ENCODE assay signal across 8 mouse cellular contexts in genomic region chr13:51408519-51409001, GRCm38 (mm10). TPM values are rescaled to one million over a fixed set of nuclear protein-coding genes. Genes with fewer than 3 reads are reported as not detected.
DNase-seq lines count a peak whose midpoint lies in the region; ATAC-seq and TF ChIP-seq lines count a peak whose summit lies in the region.

Gene S1pr3, plus strand, starts transcription at chr13:51408639.

- DNase-seq in B cell, adult 2 months, result peak; percentile 57 to 59
- DNase-seq in adrenal gland, postnatal 36 days, result peak; percentile 44 to 69
- peak; percentile 77 for DNase-seq in gastrocnemius, adult 2 months
- no peak for DNase-seq in liver, adult 2 months (ENCODE audit: extremely low read depth, low read depth, low spot score)
- DNase-seq in thymus, postnatal 25 days, result peak; percentile 22
- no peak for DNase-seq in layer of hippocampus, adult 8-10 months (ENCODE audit: low spot score in 2 of 2)

- no peaks in the 10 kb centered on the region for H3K9me3 ChIP-seq in hindbrain, embryonic 12.5 days (replicated peaks)
- no peaks in the 10 kb centered on the region for H3K9me3 ChIP-seq in midbrain, embryonic 16.5 days (replicated peaks; ENCODE audit: control insufficient read depth, low read length, poor library complexity, severe bottlenecking)

- peak within 1 kb of the TSS; percentile 57 for H3K9ac ChIP-seq in hindbrain, embryonic 12.5 days
- H3K9ac ChIP-seq in liver, adult 2 months (ENCODE audit: low read depth, low read length), result peak within 1 kb of the TSS; percentile 66
- peak within 1 kb of the TSS; percentile 47 for H3K9ac ChIP-seq in midbrain, embryonic 16.5 days (ENCODE audit: low read depth, low read length)

- ATAC-seq in hindbrain, embryonic 12.5 days (ENCODE audit: low FRiP score), result peak; percentile 77
- ATAC-seq in midbrain, embryonic 16.5 days, result peak; percentile 44; the same call in 1 of the 2 replicates

- TF ChIP-seq POLR2A in liver, adult 2 months (IDR thresholded peaks at IDR 0.05; ENCODE audit: extremely low read depth, insufficient read depth, low read length), result no peak

- peak within 1 kb of the TSS; percentile 63 for H3K4me2 ChIP-seq in hindbrain, embryonic 12.5 days (replicated peaks)
- peak within 1 kb of the TSS; percentile 64 for H3K4me2 ChIP-seq in midbrain, embryonic 16.5 days (ENCODE audit: low read length)

- peak within 1 kb of the TSS; percentile 66 for H3K4me3 ChIP-seq in gastrocnemius, adult 2 months
- H3K4me3 ChIP-seq in hindbrain, embryonic 12.5 days, result peak within 1 kb of the TSS; percentile 44
- peak within 1 kb of the TSS; percentile 53 for H3K4me3 ChIP-seq in liver, adult 2 months (ENCODE audit: insufficient read depth, low read depth, low read length)
- H3K4me3 ChIP-seq in midbrain, embryonic 16.5 days (ENCODE audit: low read depth, low read length), result peak within 1 kb of the TSS; percentile 31

- WGBS in hindbrain, embryonic 12.5 days, result under 1% methylated on average over 33 of the region's 33 CpGs
- WGBS in liver, adult 2 months, result 2% methylated on average over 33 of the region's 33 CpGs
- WGBS in midbrain, embryonic 16.5 days, result under 1% methylated on average over 33 of the region's 33 CpGs

- intact Hi-C loops in gastrocnemius, adult 2 months (cut with DNase I), result no loop called here

- no peaks in the 10 kb centered on the region for H3K79me2 ChIP-seq in liver, adult 2 months (ENCODE audit: control insufficient read depth, insufficient read depth, low read length)

- peak; percentile 7; the same call in 1 of the 2 replicates for TF ChIP-seq CTCF in gastrocnemius, adult 2 months (IDR thresholded peaks at IDR 0.05)
- no peak for TF ChIP-seq CTCF in liver, adult 2 months (IDR thresholded peaks at IDR 0.05; ENCODE audit: low read depth, low read length)

- no peaks in the 10 kb centered on the region for H3K36me3 ChIP-seq in hindbrain, embryonic 12.5 days
- H3K36me3 ChIP-seq in liver, adult 2 months (ENCODE audit: control insufficient read depth, insufficient read depth, low read length), result no peaks in the 10 kb centered on the region
- H3K36me3 ChIP-seq in midbrain, embryonic 16.5 days (ENCODE audit: control insufficient read depth, insufficient read depth, low read length), result no peaks in the 10 kb centered on the region

- H3K27ac ChIP-seq in gastrocnemius, adult 2 months, result peak within 1 kb of the TSS; percentile 77
- 0 out of 2 replicates have a peak within 1 kb of the TSS, but pooled peaks have one; percentile 44 for H3K27ac ChIP-seq in hindbrain, embryonic 12.5 days
- 0 out of 2 replicates have a peak within 1 kb of the TSS, but pooled peaks have one; percentile 19 for H3K27ac ChIP-seq in liver, adult 2 months (replicated peaks; ENCODE audit: insufficient read depth, low read depth, low read length)
- no peak within 1 kb of the TSS for H3K27ac ChIP-seq in midbrain, embryonic 16.5 days (ENCODE audit: low read length)

- peaks cover 27% of the 10 kb centered on the region for H3K27me3 ChIP-seq in hindbrain, embryonic 12.5 days
- 0 out of 2 replicates have a peak, but pooled peaks cover 6% of the 10 kb centered on the region for H3K27me3 ChIP-seq in liver, adult 2 months (ENCODE audit: control insufficient read depth, insufficient read depth, low read length)
- H3K27me3 ChIP-seq in midbrain, embryonic 16.5 days (ENCODE audit: control insufficient read depth, insufficient read depth, low read depth, low read length), result peaks cover 15% of the 10 kb centered on the region

- H3K4me1 ChIP-seq in hindbrain, embryonic 12.5 days, result peaks cover 23% of the 10 kb centered on the region
- H3K4me1 ChIP-seq in liver, adult 2 months (ENCODE audit: control insufficient read depth, insufficient read depth, low read length), result no peaks in the 10 kb centered on the region
- peaks cover 8% of the 10 kb centered on the region; the same call in 1 of the 2 replicates for H3K4me1 ChIP-seq in midbrain, embryonic 16.5 days (ENCODE audit: control insufficient read depth, insufficient read depth, low read length)

RNA-seq across cellular contexts. Expression of gene S1pr3, which starts in this region (rescaled TPM):
- total RNA-seq in adrenal gland, postnatal 36 days (2021), result 10 to 100 TPM; 18.0 to 18.4 TPM
- 1 to 10 TPM; 3.3 to 4.4 TPM for total RNA-seq in gastrocnemius, adult 2 months (2021)
- 56.8 and 64.5 TPM in 2 replicates for polyA plus RNA-seq in hindbrain, embryonic 12.5 days (2016; fragmentation: Nextera tagmentation; extraction: Ambion mirVana)
- total RNA-seq in liver, adult 2 months (2014; rRNA removed), result 0.83 and 1.1 TPM in 2 replicates
- polyA plus RNA-seq in liver, adult 2 months (2012; rRNA removed), result 1.6 and 1.7 TPM in 2 replicates
- 11.9 and 14.6 TPM in 2 replicates for polyA plus RNA-seq in midbrain, embryonic 16.5 days (2015; fragmentation: Nextera tagmentation; extraction: Ambion mirVana)
- 10 to 100 TPM in 2 of 4 experiments, 1 to 10 TPM in 2; 5.5 to 16.4 (median 11.1) TPM for total RNA-seq in layer of hippocampus, adult 8-10 months (2022)

Comparison
In these comparisons a context has a peak if more than half of its experiments do, and no peak if none do; other contexts are left out.
1. DNase-seq: peak in B cell, adult 2 months (2 of 2), adrenal gland, postnatal 36 days (2 of 2), gastrocnemius, adult 2 months (single experiment) and thymus, postnatal 25 days (single experiment); none in liver, adult 2 months (single experiment) and layer of hippocampus, adult 8-10 months (0 of 2).
2. Peak in every context shown above with its lines, with median percentiles within 50 percentile points of each other: H3K4me3 ChIP-seq and H3K9ac ChIP-seq.